Mouse (Mus musculus): ENCODE data around the gene Gpr176.

The Gpr176 gene

GRCm38 (mm10) chr2:118372561-118372900 is 688 bp downstream of the Gpr176 start:
- DNase-seq (ENCODE audit: low spot score): no peak

- no peak for DNase-seq (ENCODE audit: low spot score)
Measured at GRCm38 (mm10) chr2:118371841-118372240, 1.4 kb downstream of the Gpr176 start.

- no peak for DNase-seq (ENCODE audit: low spot score)
Measured at GRCm38 (mm10) chr2:118355138-118355719, 18.0 kb downstream of the Gpr176 start.

GRCm38 (mm10) chr2:118353916-118354403 is 19.3 kb downstream of the Gpr176 start:
- DNase-seq (ENCODE audit: low spot score): peak; percentile 22

- DNase-seq (ENCODE audit: low spot score): no peak
Measured at GRCm38 (mm10) chr2:118353498-118353897, 19.7 kb downstream of the Gpr176 start.

GRCm38 (mm10) chr2:118345535-118345934 is 27.7 kb downstream of the Gpr176 start:
- DNase-seq (ENCODE audit: low spot score): no peak

GRCm38 (mm10) chr2:118343897-118344296 is 29.3 kb downstream of the Gpr176 start:
- DNase-seq (ENCODE audit: low spot score): no peak

- no peak for DNase-seq (ENCODE audit: low spot score)
Measured at GRCm38 (mm10) chr2:118341295-118341694, 31.9 kb downstream of the Gpr176 start.

GRCm38 (mm10) chr2:118336084-118336483 is 37.1 kb downstream of the Gpr176 start:
- peak; percentile 21 for DNase-seq (ENCODE audit: low spot score)

GRCm38 (mm10) chr2:118322663-118323062 is 50.6 kb downstream of the Gpr176 start:
- no peak for DNase-seq (ENCODE audit: low spot score)

- DNase-seq (ENCODE audit: low spot score): no peak
Measured at GRCm38 (mm10) chr2:118321804-118322203, 51.4 kb downstream of the Gpr176 start.

GRCm38 (mm10) chr2:118321094-118321493 is 52.1 kb downstream of the Gpr176 start:
- DNase-seq (ENCODE audit: low spot score): no peak

GRCm38 (mm10) chr2:118320519-118320918 is 52.7 kb downstream of the Gpr176 start:
- DNase-seq (ENCODE audit: low spot score): no peak

GRCm38 (mm10) chr2:118319176-118319575 is 54.0 kb downstream of the Gpr176 start:
- no peak for DNase-seq (ENCODE audit: low spot score)

GRCm38 (mm10) chr2:118316939-118317338 is 56.3 kb downstream of the Gpr176 start:
- DNase-seq (ENCODE audit: low spot score): no peak

GRCm38 (mm10) chr2:118315656-118316402 is 57.4 kb downstream of the Gpr176 start:
- DNase-seq (ENCODE audit: low spot score): no peak

GRCm38 (mm10) chr2:118307561-118307960 is 65.7 kb downstream of the Gpr176 start:
- peak; percentile 36 for DNase-seq (ENCODE audit: low spot score)

GRCm38 (mm10) chr2:118306966-118307365 is 66.3 kb downstream of the Gpr176 start:
- no peak for DNase-seq (ENCODE audit: low spot score)

GRCm38 (mm10) chr2:118306522-118306895 is 66.7 kb downstream of the Gpr176 start:
- DNase-seq (ENCODE audit: low spot score): no peak

GRCm38 (mm10) chr2:118305827-118306521 is 67.2 kb downstream of the Gpr176 start:
- DNase-seq (ENCODE audit: low spot score): no peak

GRCm38 (mm10) chr2:118303456-118303855 is 69.8 kb downstream of the Gpr176 start:
- DNase-seq (ENCODE audit: low spot score): no peak

- no peak for DNase-seq (ENCODE audit: low spot score)
Measured at GRCm38 (mm10) chr2:118301656-118302055, 71.6 kb downstream of the Gpr176 start.

- no peak for DNase-seq (ENCODE audit: low spot score)
Measured at GRCm38 (mm10) chr2:118301041-118301545, 72.1 kb downstream of the Gpr176 start.

Data from MN1 (cell line).